Mouse (Mus musculus) heart, adult 2 months (tissue): ENCODE results near the gene Trim25.

Experiments used
- CTCF ChIP-seq: fragments of 200-600 bp; IDR thresholded peaks from 2 replicates; pipeline ENCODE4 v1.8.1; 2022; ENCODE audit warnings: antibody characterized with exemption, mild to moderate bottlenecking, moderate library complexity
- POLR2A ChIP-seq: fragments of 200-500 bp; IDR thresholded peaks from 2 replicates; pipeline ENCODE4 v1.6.1; 2011; ENCODE audit warnings: mild to moderate bottlenecking, low read depth, low read length, control low read depth; ENCODE audit not compliant: insufficient read depth

- no peak for TF ChIP-seq CTCF
- no peak for TF ChIP-seq POLR2A
Measured at GRCm38 (mm10) chr11:89002621-89003020, 3.4 kb downstream of the Trim25 start.
